Mouse (Mus musculus): ENCODE data around the gene Akap6.
A peak's percentile ranks its signal among the peaks of the same experiment; 100 is the strongest.

Gene Akap6

GRCm38 (mm10) chr12:52910819-52911218 lies 211.6 kb downstream of the Akap6 start:
- peak; percentile 54 to 87 for DNase-seq

- DNase-seq, result peak; percentile 17 to 48
These were observed 219.8 kb downstream of the Akap6 start for GRCm38 (mm10) chr12:52918939-52919338.

- no peak for DNase-seq
These were observed 223.3 kb downstream of the Akap6 start for GRCm38 (mm10) chr12:52922510-52922909.

- DNase-seq, result no peak
These were observed 226.3 kb downstream of the Akap6 start for GRCm38 (mm10) chr12:52925448-52925847.

GRCm38 (mm10) chr12:52933832-52934231 lies 234.6 kb downstream of the Akap6 start:
- DNase-seq, result no peak

- no peak for DNase-seq
These were observed 235.8 kb downstream of the Akap6 start for GRCm38 (mm10) chr12:52934989-52935388.

GRCm38 (mm10) chr12:52938786-52939185 lies 239.6 kb downstream of the Akap6 start:
- no peak for DNase-seq

- DNase-seq, result no peak
These were observed 240.3 kb downstream of the Akap6 start for GRCm38 (mm10) chr12:52939324-52939946.

GRCm38 (mm10) chr12:52941941-52942340 lies 242.8 kb downstream of the Akap6 start:
- no peak for DNase-seq

GRCm38 (mm10) chr12:52944274-52944673 lies 245.1 kb downstream of the Akap6 start:
- DNase-seq, result no peak

GRCm38 (mm10) chr12:52944949-52945348 lies 245.8 kb downstream of the Akap6 start:
- DNase-seq, result no peak

GRCm38 (mm10) chr12:52950660-52951059 lies 251.5 kb downstream of the Akap6 start:
- no peak for DNase-seq

- no peak for DNase-seq
These were observed 258.4 kb downstream of the Akap6 start for GRCm38 (mm10) chr12:52957587-52957986.

GRCm38 (mm10) chr12:52957994-52958393 lies 258.8 kb downstream of the Akap6 start:
- no peak for DNase-seq

- DNase-seq, result no peak
These were observed 292.6 kb downstream of the Akap6 start for GRCm38 (mm10) chr12:52991745-52992144.

GRCm38 (mm10) chr12:53012336-53012735 lies 313.2 kb downstream of the Akap6 start:
- no peak for DNase-seq

- no peak for DNase-seq
These were observed 315.4 kb downstream of the Akap6 start for GRCm38 (mm10) chr12:53014539-53014938.

GRCm38 (mm10) chr12:53024575-53025246 lies 325.5 kb downstream of the Akap6 start:
- DNase-seq, result no peak

GRCm38 (mm10) chr12:53027308-53027707 lies 328.1 kb downstream of the Akap6 start:
- no peak for DNase-seq

GRCm38 (mm10) chr12:53028926-53029325 lies 329.7 kb downstream of the Akap6 start:
- no peak for DNase-seq

- no peak for DNase-seq
These were observed 330.7 kb downstream of the Akap6 start for GRCm38 (mm10) chr12:53029910-53030309.

- peak; percentile 31 to 61 for DNase-seq
These were observed 333.6 kb downstream of the Akap6 start for GRCm38 (mm10) chr12:53032762-53033161.

GRCm38 (mm10) chr12:53033404-53033913 lies 334.3 kb downstream of the Akap6 start:
- DNase-seq, result peak; percentile 39 to 55

- no peak for DNase-seq
These were observed 341.5 kb downstream of the Akap6 start for GRCm38 (mm10) chr12:53040634-53041033.
